Mouse (Mus musculus): Measurements from ENCODE around the gene Lamtor3. TPM values are rescaled to one million over a fixed set of nuclear protein-coding genes. Genes with fewer than 3 reads are reported as not detected.
A peak's percentile ranks its signal among the peaks of the same experiment; 100 is the strongest.

Lamtor3 gene
- polyA plus RNA-seq, 1 experiment from 2014 or later: 106 TPM

- no peak overlapping the region for H3K4me2 ChIP-seq (replicated peaks; ENCODE audit: low read depth)
- TF ChIP-seq EP300 (optimal IDR thresholded peaks at IDR 0.05) (no peak), CTCF (IDR thresholded peaks at IDR 0.05; ENCODE audit: low read depth) (no peak)
- no peaks in the 10 kb centered on the region for H3K9me3 ChIP-seq (ENCODE audit: control insufficient read depth, low read length)
- DNase-seq (ENCODE audit: low spot score) (peak; percentile 78), ATAC-seq (ENCODE audit: low FRiP score, low TSS enrichment) (peak; percentile 94)
- no peak overlapping the region for H3K4me3 ChIP-seq (ENCODE audit: low read depth, low read length)
- H3K27ac ChIP-seq (replicated peaks): peak overlapping the region; percentile 45
- H3K27me3 ChIP-seq (ENCODE audit: control insufficient read depth, insufficient read depth, low read length): no peaks in the 10 kb centered on the region
- no peaks in the 10 kb centered on the region for H3K36me3 ChIP-seq (ENCODE audit: control insufficient read depth, insufficient read depth, low read length)
- 41% methylated on average over 4 of the region's 4 CpGs for WGBS
- no peak overlapping the region for H3K9ac ChIP-seq (ENCODE audit: low read length)
- peaks cover 4% of the 10 kb centered on the region; the same call in 1 of the 2 replicates for H3K4me1 ChIP-seq (replicated peaks; ENCODE audit: control insufficient read depth, insufficient read depth)
These were observed 34.1 kb downstream of the Lamtor3 start for GRCm38 (mm10) chr3:137952225-137952913.

DNA sequence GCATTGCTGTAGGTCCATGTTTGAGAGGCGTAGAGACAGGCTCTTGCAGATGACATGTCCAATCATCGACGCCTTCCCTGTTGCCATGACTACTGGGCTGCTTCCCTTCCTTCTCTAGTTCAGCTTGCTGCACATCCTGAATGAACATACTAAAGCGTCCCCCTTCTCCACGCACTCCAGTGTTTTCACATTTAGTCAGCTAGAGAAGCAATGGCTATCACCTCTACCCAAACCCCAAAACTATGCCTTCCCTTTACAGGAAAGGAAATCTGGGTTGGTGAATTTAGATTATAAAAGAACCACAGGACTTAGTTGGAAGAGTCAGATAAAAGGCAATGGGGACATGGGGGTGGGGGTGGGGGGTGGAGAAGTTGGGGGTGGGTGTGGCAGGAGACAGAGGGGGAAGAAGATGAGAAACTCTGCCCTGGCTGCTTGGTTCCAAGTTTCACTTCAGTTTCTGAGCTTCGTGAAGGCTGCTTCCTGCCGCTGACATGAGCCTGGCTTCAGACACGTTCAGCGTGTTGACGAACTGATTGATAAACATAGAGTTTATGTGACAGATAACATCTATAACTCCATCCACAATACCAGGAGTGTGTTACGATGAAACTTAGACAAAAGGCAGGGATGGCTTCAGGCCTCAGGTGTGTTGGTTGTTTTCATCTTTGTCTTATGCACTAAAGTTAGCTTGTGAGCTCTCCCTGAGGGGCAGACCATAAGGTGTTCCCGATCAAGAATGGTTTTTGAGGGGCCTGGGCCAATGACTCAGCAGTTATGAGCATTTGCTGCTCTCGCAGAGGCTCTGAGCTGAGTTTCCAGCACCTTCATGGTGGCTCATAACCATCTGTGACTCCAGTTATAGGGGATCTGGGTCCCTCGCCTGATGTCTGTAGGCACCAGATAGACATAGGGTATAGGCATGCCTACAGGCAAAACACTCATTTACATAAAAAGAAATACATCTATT is 34.9 kb downstream of the Lamtor3 start:
- peaks cover 4% of the 10 kb centered on the region; the same call in 1 of the 2 replicates for H3K4me1 ChIP-seq (replicated peaks; ENCODE audit: control insufficient read depth, insufficient read depth)
- H3K4me3 ChIP-seq (ENCODE audit: low read depth, low read length): no peak overlapping the region
- H3K27ac ChIP-seq (replicated peaks): peak overlapping the region; percentile 45; the same call in 1 of the 2 replicates
- no peak overlapping the region for H3K9ac ChIP-seq (ENCODE audit: low read length)
- H3K9me3 ChIP-seq (ENCODE audit: control insufficient read depth, low read length): no peaks in the 10 kb centered on the region
- ATAC-seq (ENCODE audit: low FRiP score, low TSS enrichment) (peak; percentile 49), DNase-seq (ENCODE audit: low spot score) (peak; percentile 30)
- no peaks in the 10 kb centered on the region for H3K36me3 ChIP-seq (ENCODE audit: control insufficient read depth, insufficient read depth, low read length)
- 52% methylated on average over 14 of the region's 14 CpGs for WGBS
- no peaks in the 10 kb centered on the region for H3K27me3 ChIP-seq (ENCODE audit: control insufficient read depth, insufficient read depth, low read length)
- TF ChIP-seq CTCF (IDR thresholded peaks at IDR 0.05; ENCODE audit: low read depth) (no peak), EP300 (optimal IDR thresholded peaks at IDR 0.05) (no peak)
- no peak overlapping the region for H3K4me2 ChIP-seq (replicated peaks; ENCODE audit: low read depth)

- WGBS: 67% methylated on average over 23 of the region's 23 CpGs
- H3K36me3 ChIP-seq (ENCODE audit: control insufficient read depth, insufficient read depth, low read length): no peaks in the 10 kb centered on the region
- ATAC-seq (ENCODE audit: low FRiP score, low TSS enrichment) (no peak), DNase-seq (ENCODE audit: low spot score) (no peak)
- TF ChIP-seq CTCF (IDR thresholded peaks at IDR 0.05; ENCODE audit: low read depth) (no peak), EP300 (optimal IDR thresholded peaks at IDR 0.05) (no peak)
- no peaks in the 10 kb centered on the region for H3K27me3 ChIP-seq (ENCODE audit: control insufficient read depth, insufficient read depth, low read length)
- no peak overlapping the region for H3K4me3 ChIP-seq (ENCODE audit: low read depth, low read length)
- peaks cover 4% of the 10 kb centered on the region; the same call in 1 of the 2 replicates for H3K4me1 ChIP-seq (replicated peaks; ENCODE audit: control insufficient read depth, insufficient read depth)
- no peak overlapping the region for H3K27ac ChIP-seq (replicated peaks)
- no peaks in the 10 kb centered on the region for H3K9me3 ChIP-seq (ENCODE audit: control insufficient read depth, low read length)
- no peak overlapping the region for H3K4me2 ChIP-seq (replicated peaks; ENCODE audit: low read depth)
- no peak overlapping the region for H3K9ac ChIP-seq (ENCODE audit: low read length)
These were observed 36.1 kb downstream of the Lamtor3 start for GRCm38 (mm10) chr3:137954256-137954916.

GRCm38 (mm10) chr3:137955560-137956081 is 37.3 kb downstream of the Lamtor3 start:
- Histone ChIP-seq H3K4me2 (replicated peaks; ENCODE audit: low read depth) (peak overlapping the region; percentile 40), H3K27ac (replicated peaks) (0 out of 2 replicates have a peak overlapping the region, but pooled peaks have one; percentile 24), H3K36me3 (ENCODE audit: control insufficient read depth, insufficient read depth, low read length) (no peaks in the 10 kb centered on the region), H3K4me1 (replicated peaks; ENCODE audit: control insufficient read depth, insufficient read depth) (peaks cover 4% of the 10 kb centered on the region; the same call in 1 of the 2 replicates), H3K9ac (ENCODE audit: low read length) (0 out of 2 replicates have a peak overlapping the region, but pooled peaks have one; percentile 23), H3K9me3 (ENCODE audit: control insufficient read depth, low read length) (no peaks in the 10 kb centered on the region), H3K4me3 (ENCODE audit: low read depth, low read length) (peak overlapping the region; percentile 13; the same call in 1 of the 2 replicates), H3K27me3 (ENCODE audit: control insufficient read depth, insufficient read depth, low read length) (no peaks in the 10 kb centered on the region)
- WGBS: 9% methylated on average over 16 of the region's 16 CpGs
- DNase-seq (ENCODE audit: low spot score) (peak; percentile 75), ATAC-seq (ENCODE audit: low FRiP score, low TSS enrichment) (peak; percentile 43)
- TF ChIP-seq CTCF (IDR thresholded peaks at IDR 0.05; ENCODE audit: low read depth): no peak
- TF ChIP-seq EP300 (optimal IDR thresholded peaks at IDR 0.05): no peak

GRCm38 (mm10) chr3:137957864-137958263 is 39.6 kb downstream of the Lamtor3 start:
- Histone ChIP-seq H3K36me3 (ENCODE audit: control insufficient read depth, insufficient read depth, low read length) (no peaks in the 10 kb centered on the region), H3K9ac (ENCODE audit: low read length) (no peak overlapping the region), H3K4me2 (replicated peaks; ENCODE audit: low read depth) (no peak overlapping the region), H3K27me3 (ENCODE audit: control insufficient read depth, insufficient read depth, low read length) (no peaks in the 10 kb centered on the region), H3K4me1 (replicated peaks; ENCODE audit: control insufficient read depth, insufficient read depth) (peaks cover 4% of the 10 kb centered on the region; the same call in 1 of the 2 replicates), H3K9me3 (ENCODE audit: control insufficient read depth, low read length) (no peaks in the 10 kb centered on the region), H3K4me3 (ENCODE audit: low read depth, low read length) (no peak overlapping the region), H3K27ac (replicated peaks) (no peak overlapping the region)
- ATAC-seq (ENCODE audit: low FRiP score, low TSS enrichment) (no peak), DNase-seq (ENCODE audit: low spot score) (no peak)
- 91% methylated on average over 9 of the region's 9 CpGs for WGBS
- TF ChIP-seq EP300 (optimal IDR thresholded peaks at IDR 0.05): no peak
- TF ChIP-seq CTCF (IDR thresholded peaks at IDR 0.05; ENCODE audit: low read depth): no peak
